Comparison of ENCODE assay signal across 8 mouse cellular contexts in genomic region chr2:11853210-11853973, GRCm38 (mm10).
DNase-seq lines count a peak whose midpoint lies in the region; ATAC-seq and TF ChIP-seq lines count a peak whose summit lies in the region.

No protein-coding gene starts in this region.

- no peaks in the 10 kb centered on the region for H3K9me3 ChIP-seq in hindbrain, embryonic 11.5 days (ENCODE audit: control insufficient read depth, low read length)
- no peaks in the 10 kb centered on the region for H3K9me3 ChIP-seq in hindbrain, embryonic 10.5 days
- no peaks in the 10 kb centered on the region for H3K9me3 ChIP-seq in heart, embryonic 11.5 days (replicated peaks; ENCODE audit: control insufficient read depth, low read length)
- no peaks in the 10 kb centered on the region for H3K9me3 ChIP-seq in kidney, postnatal 0 days (replicated peaks; ENCODE audit: low read length)

- no peaks in the 10 kb centered on the region for H3K27me3 ChIP-seq in hindbrain, embryonic 11.5 days (ENCODE audit: control insufficient read depth, insufficient read depth, low read length)
- no peaks in the 10 kb centered on the region for H3K27me3 ChIP-seq in hindbrain, embryonic 10.5 days (ENCODE audit: insufficient read depth, poor library complexity, severe bottlenecking)
- H3K27me3 ChIP-seq in heart, embryonic 11.5 days (ENCODE audit: control insufficient read depth, insufficient read depth, low read length) = no peaks in the 10 kb centered on the region
- H3K27me3 ChIP-seq in kidney, postnatal 0 days (ENCODE audit: insufficient read depth, low read length) = no peaks in the 10 kb centered on the region

- peak; percentile 71 for ATAC-seq in hindbrain, embryonic 11.5 days (ENCODE audit: low FRiP score)
- ATAC-seq in heart, embryonic 11.5 days (replicated peaks; ENCODE audit: insufficient number of reproducible peaks, low FRiP score, low TSS enrichment) = peak; percentile 63; the same call in 1 of the 2 replicates
- ATAC-seq in kidney, postnatal 0 days (replicated peaks; ENCODE audit: low FRiP score, low read depth) = peak; percentile 88

- no peaks in the 10 kb centered on the region for H3K4me1 ChIP-seq in hindbrain, embryonic 11.5 days (replicated peaks; ENCODE audit: control insufficient read depth, insufficient read depth, low read length)
- no peaks in the 10 kb centered on the region for H3K4me1 ChIP-seq in hindbrain, embryonic 10.5 days (replicated peaks)
- H3K4me1 ChIP-seq in heart, embryonic 11.5 days (ENCODE audit: control insufficient read depth, insufficient read depth, low read length) = no peaks in the 10 kb centered on the region
- no peaks in the 10 kb centered on the region for H3K4me1 ChIP-seq in kidney, postnatal 0 days (replicated peaks; ENCODE audit: insufficient read depth, low read length)

- no peaks in the 10 kb centered on the region for H3K36me3 ChIP-seq in hindbrain, embryonic 11.5 days (ENCODE audit: control insufficient read depth, insufficient read depth, low read length)
- no peaks in the 10 kb centered on the region for H3K36me3 ChIP-seq in hindbrain, embryonic 10.5 days
- H3K36me3 ChIP-seq in heart, embryonic 11.5 days (ENCODE audit: control insufficient read depth, insufficient read depth, low read length) = no peaks in the 10 kb centered on the region
- no peaks in the 10 kb centered on the region for H3K36me3 ChIP-seq in kidney, postnatal 0 days (ENCODE audit: insufficient read depth, low read length)

- DNase-seq in hindbrain, embryonic 11.5 days (ENCODE audit: low spot score) = peak; percentile 8
- DNase-seq in hindbrain, embryonic 10.5 days (ENCODE audit: low spot score) = no peak
- DNase-seq in kidney, postnatal 0 days (ENCODE audit: low spot score) = peak; percentile 48
- peak; percentile 19 to 29 for DNase-seq in lung, postnatal 4 days
- no peak for DNase-seq in frontal cortex, postnatal 25 days (ENCODE audit: low spot score in 2 of 2)
- no peak for DNase-seq in cerebellum, adult 11-12 months
- no peak for DNase-seq in spleen, adult 18-20 months

- H3K27ac ChIP-seq in hindbrain, embryonic 11.5 days (ENCODE audit: low read depth, low read length) = no peak overlapping the region
- H3K27ac ChIP-seq in hindbrain, embryonic 10.5 days = no peak overlapping the region
- no peak overlapping the region for H3K27ac ChIP-seq in heart, embryonic 11.5 days (ENCODE audit: low read depth, low read length)
- H3K27ac ChIP-seq in kidney, postnatal 0 days = no peak overlapping the region

- no peak overlapping the region for H3K9ac ChIP-seq in hindbrain, embryonic 11.5 days (ENCODE audit: low read depth, low read length)
- no peak overlapping the region for H3K9ac ChIP-seq in heart, embryonic 11.5 days (ENCODE audit: low read depth, low read length)
- no peak overlapping the region for H3K9ac ChIP-seq in kidney, postnatal 0 days (ENCODE audit: low read depth, low read length)

- TF ChIP-seq CTCF in kidney, postnatal 0 days (IDR thresholded peaks at IDR 0.05; ENCODE audit: low read depth) = no peak

- H3K4me3 ChIP-seq in hindbrain, embryonic 11.5 days (ENCODE audit: low read depth, low read length) = no peak overlapping the region
- H3K4me3 ChIP-seq in hindbrain, embryonic 10.5 days = no peak overlapping the region
- no peak overlapping the region for H3K4me3 ChIP-seq in heart, embryonic 11.5 days (ENCODE audit: low read depth, low read length)
- no peak overlapping the region for H3K4me3 ChIP-seq in kidney, postnatal 0 days (replicated peaks; ENCODE audit: low read depth, low read length)

- no peak overlapping the region for H3K4me2 ChIP-seq in hindbrain, embryonic 11.5 days (replicated peaks; ENCODE audit: low read depth, low read length)
- no peak overlapping the region for H3K4me2 ChIP-seq in heart, embryonic 11.5 days
- no peak overlapping the region for H3K4me2 ChIP-seq in kidney, postnatal 0 days (ENCODE audit: low read length)

- 45% methylated on average over 2 of the region's 2 CpGs for WGBS in hindbrain, embryonic 11.5 days
- WGBS in hindbrain, embryonic 10.5 days = 48% methylated on average over 2 of the region's 2 CpGs
- WGBS in heart, embryonic 11.5 days (ENCODE audit: insufficient replicate concordance) = 20% methylated on average over 2 of the region's 2 CpGs
- 22% methylated on average over 2 of the region's 2 CpGs for WGBS in kidney, postnatal 0 days

Comparison
In these comparisons a context has a peak if more than half of its experiments do, and no peak if none do; other contexts are left out.
1. DNase-seq: peak in hindbrain, embryonic 11.5 days (single experiment), kidney, postnatal 0 days (single experiment) and lung, postnatal 4 days (2 of 2); none in hindbrain, embryonic 10.5 days (single experiment), frontal cortex, postnatal 25 days (0 of 2), cerebellum, adult 11-12 months (single experiment) and spleen, adult 18-20 months (0 of 2).
2. Peak in every context shown above with its lines, with median percentiles within 50 percentile points of each other: ATAC-seq.